Mouse (Mus musculus): ENCODE measurements around the gene Zbtb5.
"Not testable (repeated sequence)": the region's sequence is repeated elsewhere in the genome, so short reads cannot be mapped to it uniquely, and the experiment has no call there.

Zbtb5 gene

DNA sequence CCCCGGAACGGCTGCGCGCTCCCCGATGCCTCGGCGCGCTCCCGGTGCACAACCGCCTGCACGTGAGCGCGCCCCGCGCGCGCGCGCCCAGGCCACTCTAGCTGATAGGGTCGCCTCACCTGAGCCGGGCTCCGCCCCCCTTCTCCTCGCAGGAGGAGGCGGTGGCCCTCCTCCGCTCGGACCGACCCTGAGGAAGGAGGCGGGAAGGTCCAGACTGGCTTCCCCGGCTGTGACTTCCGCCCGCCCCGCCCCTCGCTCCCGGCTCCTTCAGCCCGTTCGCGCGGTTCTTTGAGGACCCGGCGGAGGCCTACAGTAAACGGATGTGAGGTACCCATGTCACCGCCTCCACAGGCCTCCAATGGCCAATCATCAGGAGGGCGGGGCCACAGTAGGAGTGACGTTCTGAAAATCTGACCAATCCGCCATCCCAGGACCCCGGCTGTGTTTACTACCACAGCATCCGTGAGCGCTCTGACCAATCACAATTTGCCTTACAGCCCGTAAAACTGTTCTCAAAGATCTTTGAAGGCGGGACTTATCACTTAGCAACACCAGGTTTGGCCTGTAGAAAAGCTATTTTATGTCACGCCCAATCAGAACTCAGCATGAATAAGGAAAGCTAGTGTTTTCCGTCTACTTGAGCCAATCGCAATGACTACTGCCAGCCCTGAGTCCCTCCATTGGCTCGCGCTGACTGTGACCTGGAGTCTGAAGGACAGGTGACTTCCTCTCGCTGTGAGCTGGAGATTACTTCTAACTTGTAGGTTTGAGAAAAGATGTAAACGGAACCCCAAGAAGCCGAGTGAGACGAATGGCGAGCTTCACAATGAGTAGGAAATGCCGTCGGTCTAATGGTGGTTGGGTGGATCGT is at the start of gene Zbtb5:
Zbtb5 (minus strand) TSS at position 308 of the 871 bp plus-strand sequence.
- DNase-seq (ENCODE audit: low read depth, low spot score) = peak; percentile 100

- DNase-seq (ENCODE audit: low read depth, low spot score) = no peak
Observed at GRCm38 (mm10) chr4:45055451-45055850, 43.2 kb upstream of the Zbtb5 start.

GRCm38 (mm10) chr4:45054862-45055261 is 42.6 kb upstream of the Zbtb5 start:
- DNase-seq (ENCODE audit: low read depth, low spot score) = no peak

GRCm38 (mm10) chr4:45047956-45048355 is 35.7 kb upstream of the Zbtb5 start:
- no peak for DNase-seq (ENCODE audit: low read depth, low spot score)

- DNase-seq (ENCODE audit: low read depth, low spot score) = no peak
Observed at GRCm38 (mm10) chr4:45047286-45047887, 35.2 kb upstream of the Zbtb5 start.

- no peak for DNase-seq (ENCODE audit: low read depth, low spot score)
Observed at GRCm38 (mm10) chr4:45046679-45047078, 34.5 kb upstream of the Zbtb5 start.

- DNase-seq (ENCODE audit: low read depth, low spot score) = no peak
Observed at GRCm38 (mm10) chr4:45040795-45041194, 28.6 kb upstream of the Zbtb5 start.

GRCm38 (mm10) chr4:45039546-45039945 is 27.3 kb upstream of the Zbtb5 start:
- DNase-seq (ENCODE audit: low read depth, low spot score) = not testable (repeated sequence)

- DNase-seq (ENCODE audit: low read depth, low spot score) = not testable (repeated sequence)
Observed at GRCm38 (mm10) chr4:45038879-45039278, 26.7 kb upstream of the Zbtb5 start.

DNA sequence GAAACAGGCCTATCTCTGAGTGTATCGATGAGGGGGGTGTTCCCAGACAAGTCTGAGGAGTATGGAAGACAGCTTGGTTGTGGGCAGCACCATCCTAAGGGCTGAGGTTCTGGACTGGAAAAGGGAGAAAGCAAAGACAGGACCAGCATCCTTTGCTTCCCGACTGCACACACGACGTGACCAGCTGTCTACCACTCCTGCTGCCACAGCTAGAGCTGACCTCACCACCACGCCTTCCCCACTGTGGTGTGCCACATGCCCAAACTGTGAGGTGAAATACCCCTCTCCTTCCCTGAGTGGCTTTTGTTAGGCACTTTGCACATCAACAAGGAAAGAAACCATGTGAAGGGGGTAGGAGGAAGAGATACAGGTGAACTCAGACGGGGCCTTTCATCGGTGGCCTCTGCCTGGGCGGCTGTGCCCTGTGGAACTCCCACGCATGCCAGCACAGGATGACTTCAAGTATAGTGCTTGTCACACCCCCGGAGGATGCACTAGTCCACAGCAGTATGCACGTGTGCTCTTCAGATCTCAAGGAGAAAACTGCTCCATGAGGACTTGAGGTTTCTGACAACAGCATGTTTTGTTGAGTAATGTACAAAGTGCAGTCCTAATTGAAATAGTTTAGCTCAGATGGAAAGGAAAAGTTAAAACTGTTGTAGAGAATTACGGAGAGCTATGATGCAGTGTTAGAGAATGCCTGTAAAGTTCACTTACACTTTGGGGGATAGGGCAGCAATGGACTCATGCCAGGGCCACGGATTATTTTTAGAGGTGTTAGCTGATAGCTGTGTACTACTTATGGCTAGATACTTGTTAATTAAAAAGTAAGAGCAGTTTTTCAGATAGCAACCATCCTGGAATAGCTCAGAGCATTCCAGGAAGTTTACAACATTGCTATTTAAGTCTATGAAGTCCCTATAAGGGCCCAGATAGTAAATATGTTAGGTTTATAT is 25.5 kb upstream of the Zbtb5 start:
- DNase-seq (ENCODE audit: low read depth, low spot score) = no peak

- no peak for DNase-seq (ENCODE audit: low read depth, low spot score)
Observed at GRCm38 (mm10) chr4:45036571-45036970, 24.4 kb upstream of the Zbtb5 start.

GRCm38 (mm10) chr4:45036048-45036447 is 23.8 kb upstream of the Zbtb5 start:
- DNase-seq (ENCODE audit: low read depth, low spot score) = no peak

DNA sequence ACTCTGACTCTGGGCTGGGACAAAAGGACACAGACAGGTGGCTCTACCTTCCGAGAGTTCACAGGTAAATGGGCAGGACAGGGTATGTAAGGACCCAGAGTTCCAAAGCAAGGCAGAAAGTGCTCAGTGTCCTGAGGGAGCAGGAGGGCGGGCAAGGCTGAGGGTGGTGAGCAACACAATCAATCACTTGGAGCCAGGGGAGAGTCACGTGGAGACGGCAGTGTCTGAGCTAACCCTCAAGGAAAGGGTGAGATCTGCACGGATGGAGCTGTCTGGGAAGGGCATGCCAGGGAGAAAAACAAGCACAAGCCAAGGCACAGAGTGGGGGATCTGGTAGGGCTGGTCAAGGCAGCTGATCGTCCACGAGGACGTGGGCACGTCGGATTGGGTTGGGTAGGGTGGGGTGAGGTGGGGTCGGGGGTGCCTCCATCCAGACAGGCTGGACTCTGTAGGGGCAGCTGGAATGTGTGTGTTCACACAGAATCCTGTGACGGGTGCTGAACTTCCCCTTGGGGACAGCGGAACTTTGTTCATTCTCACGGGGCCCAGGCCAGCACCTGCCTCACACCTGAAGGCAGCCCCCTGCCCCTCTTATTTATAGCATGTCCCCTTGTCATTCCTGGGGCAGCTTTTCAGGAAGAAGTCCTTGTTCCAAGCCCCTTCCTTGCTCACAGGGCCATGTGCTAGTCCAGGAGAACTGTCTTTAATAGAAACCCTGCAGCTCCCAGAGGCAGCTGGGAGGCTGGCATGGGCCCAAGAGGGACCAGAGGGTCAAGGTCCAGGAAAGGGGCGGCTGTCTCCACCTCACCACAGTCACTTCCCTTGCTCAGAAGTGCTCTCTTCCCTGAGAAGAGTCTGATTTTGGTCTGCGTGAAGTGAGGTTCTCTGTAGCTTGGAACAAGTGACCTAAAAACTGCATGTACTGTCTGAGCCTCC is 22.7 kb upstream of the Zbtb5 start:
- DNase-seq (ENCODE audit: low read depth, low spot score) = no peak

DNA sequence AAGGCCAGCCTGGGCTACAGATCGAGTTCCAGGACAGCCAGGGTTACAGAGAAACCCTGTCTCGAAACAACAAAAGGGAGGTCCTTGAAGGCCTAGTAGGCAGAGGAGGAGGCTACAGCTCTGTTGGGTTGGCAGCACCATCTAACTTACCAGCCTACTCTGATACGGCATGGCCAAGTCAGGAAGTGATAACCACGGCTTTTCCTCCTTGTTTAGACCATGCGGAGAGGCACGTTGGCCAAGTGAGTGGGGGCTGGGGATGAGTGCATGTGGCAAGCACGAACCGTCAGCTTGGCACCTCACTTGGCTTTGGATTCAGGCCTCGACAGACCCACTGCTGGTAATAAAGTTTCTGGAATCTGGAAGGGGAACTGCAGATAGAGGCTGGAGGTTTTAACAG is 20.4 kb upstream of the Zbtb5 start:
- no peak for DNase-seq (ENCODE audit: low read depth, low spot score)

DNA sequence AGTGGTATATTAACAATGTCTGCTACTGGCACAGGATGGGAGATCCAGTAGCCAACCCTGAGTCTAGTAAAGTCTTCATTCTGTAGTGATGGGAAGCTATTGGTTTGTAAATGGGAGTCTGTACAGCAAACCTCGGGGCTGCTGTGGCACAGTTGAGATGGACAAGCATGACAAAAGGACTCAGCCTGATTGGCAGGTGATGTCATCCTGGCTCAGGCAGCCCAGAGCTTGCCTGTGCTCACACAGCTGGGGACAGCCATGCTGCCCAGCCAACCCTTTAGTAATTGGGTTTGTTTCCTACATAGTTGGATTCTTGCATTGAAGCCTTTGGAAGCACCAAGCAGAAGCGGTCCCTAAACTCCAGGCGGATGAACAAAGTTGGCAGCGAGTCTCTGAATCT is 14.2 kb upstream of the Zbtb5 start:
- no peak for DNase-seq (ENCODE audit: low read depth, low spot score)

GRCm38 (mm10) chr4:45019009-45019408 is 6.8 kb upstream of the Zbtb5 start:
- DNase-seq (ENCODE audit: low read depth, low spot score) = no peak

DNA sequence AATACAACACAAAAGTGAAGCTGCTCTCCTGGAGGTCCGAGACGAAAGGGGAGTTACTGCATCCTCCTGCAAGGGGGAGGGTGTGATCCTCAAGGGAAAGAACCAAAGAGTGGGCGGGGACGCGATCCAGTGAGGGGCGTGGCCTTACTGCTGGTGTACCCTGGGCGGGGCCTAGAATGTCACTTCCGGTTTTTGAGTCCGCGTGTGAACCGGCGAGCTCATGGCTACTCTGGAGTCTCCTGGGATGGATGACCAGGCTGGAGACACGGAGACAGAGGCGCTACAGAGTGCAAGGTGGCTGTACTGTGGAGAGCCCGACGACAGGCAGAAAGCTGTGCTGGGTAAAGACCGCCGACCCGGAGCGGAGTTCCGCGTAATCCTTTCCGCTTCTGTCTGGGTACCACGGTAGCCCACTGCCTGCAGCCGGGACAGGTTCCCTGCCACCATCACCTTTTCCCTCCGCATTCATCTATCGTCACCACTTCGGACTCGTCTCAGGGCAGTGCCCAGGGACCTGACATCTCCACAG is 6.3 kb upstream of the Zbtb5 start, which contains the start of gene Polr1e:
Polr1e (plus strand) TSS at position 132 of the 529 bp plus-strand sequence.
- peak; percentile 92 for DNase-seq (ENCODE audit: low read depth, low spot score)

GRCm38 (mm10) chr4:45015615-45016014 is 3.4 kb upstream of the Zbtb5 start:
- DNase-seq (ENCODE audit: low read depth, low spot score) = peak; percentile 55

GRCm38 (mm10) chr4:45013537-45013936 is 1.3 kb upstream of the Zbtb5 start:
- no peak for DNase-seq (ENCODE audit: low read depth, low spot score)

- DNase-seq (ENCODE audit: low read depth, low spot score) = no peak
Observed at GRCm38 (mm10) chr4:45013031-45013431, 819 bp upstream of the Zbtb5 start.
